Mouse (Mus musculus): ENCODE results near the gene Fam214a. TPM values are rescaled to one million over a fixed set of nuclear protein-coding genes. Genes with fewer than 3 reads are reported as not detected.
"Not testable (repeated sequence)": the region's sequence is repeated elsewhere in the genome, so short reads cannot be mapped to it uniquely, and the experiment has no call there.

Fam214a gene
- total RNA-seq, 2 experiments from 2014 or later = 28.4 to 31.3 TPM

- DNase-seq = no peak
These were observed 27.2 kb downstream of the Fam214a start for GRCm38 (mm10) chr9:74979866-74980265.

GRCm38 (mm10) chr9:74981663-74982111, 29.0 kb downstream of the Fam214a start:
- DNase-seq = no peak

GRCm38 (mm10) chr9:74982193-74982592, 29.5 kb downstream of the Fam214a start:
- DNase-seq = no peak

GRCm38 (mm10) chr9:74982722-74983121, 30.0 kb downstream of the Fam214a start:
- not testable (repeated sequence) for DNase-seq

GRCm38 (mm10) chr9:74985173-74985715, 32.6 kb downstream of the Fam214a start:
- DNase-seq = no peak

GRCm38 (mm10) chr9:74985770-74986169, 33.1 kb downstream of the Fam214a start:
- no peak for DNase-seq

- no peak for DNase-seq
These were observed 36.3 kb downstream of the Fam214a start for GRCm38 (mm10) chr9:74988893-74989460.

- no peak for DNase-seq
These were observed 37.3 kb downstream of the Fam214a start for GRCm38 (mm10) chr9:74989990-74990389.

- DNase-seq = no peak
These were observed 42.0 kb downstream of the Fam214a start for GRCm38 (mm10) chr9:74994611-74995257.

GRCm38 (mm10) chr9:74996349-74996748, 43.7 kb downstream of the Fam214a start:
- no peak for DNase-seq

GRCm38 (mm10) chr9:74997976-74998375, 45.3 kb downstream of the Fam214a start:
- no peak for DNase-seq

- peak; percentile 26 for DNase-seq
These were observed 48.3 kb downstream of the Fam214a start for GRCm38 (mm10) chr9:75001006-75001405.

GRCm38 (mm10) chr9:75001611-75002204, 49.0 kb downstream of the Fam214a start:
- DNase-seq = peak; percentile 64

GRCm38 (mm10) chr9:75002262-75002661, 49.6 kb downstream of the Fam214a start:
- DNase-seq = no peak

GRCm38 (mm10) chr9:75004203-75004602, 51.5 kb downstream of the Fam214a start:
- no peak for DNase-seq

GRCm38 (mm10) chr9:75016591-75016990, 63.9 kb downstream of the Fam214a start:
- DNase-seq = no peak

GRCm38 (mm10) chr9:75019181-75019580, 66.5 kb downstream of the Fam214a start:
- no peak for DNase-seq

GRCm38 (mm10) chr9:75019592-75019991, 66.9 kb downstream of the Fam214a start:
- no peak for DNase-seq

- no peak for DNase-seq
These were observed 67.9 kb downstream of the Fam214a start for GRCm38 (mm10) chr9:75020561-75020960.

GRCm38 (mm10) chr9:75022546-75022945, 69.9 kb downstream of the Fam214a start:
- DNase-seq = no peak

- DNase-seq = no peak
These were observed 70.6 kb downstream of the Fam214a start for GRCm38 (mm10) chr9:75023150-75023894.

GRCm38 (mm10) chr9:75024089-75024488, 71.4 kb downstream of the Fam214a start:
- no peak for DNase-seq

GRCm38 (mm10) chr9:75025689-75026088, 73.0 kb downstream of the Fam214a start:
- no peak for DNase-seq
